Mouse (Mus musculus): ENCODE measurements around the gene Taldo1. TPM values are rescaled to one million over a fixed set of nuclear protein-coding genes. Genes with fewer than 3 reads are reported as not detected.

Gene Taldo1
- polyA plus RNA-seq (2015; fragmentation: Nextera tagmentation; extraction: Ambion mirVana) = 225 and 246 TPM in 2 replicates

DNA sequence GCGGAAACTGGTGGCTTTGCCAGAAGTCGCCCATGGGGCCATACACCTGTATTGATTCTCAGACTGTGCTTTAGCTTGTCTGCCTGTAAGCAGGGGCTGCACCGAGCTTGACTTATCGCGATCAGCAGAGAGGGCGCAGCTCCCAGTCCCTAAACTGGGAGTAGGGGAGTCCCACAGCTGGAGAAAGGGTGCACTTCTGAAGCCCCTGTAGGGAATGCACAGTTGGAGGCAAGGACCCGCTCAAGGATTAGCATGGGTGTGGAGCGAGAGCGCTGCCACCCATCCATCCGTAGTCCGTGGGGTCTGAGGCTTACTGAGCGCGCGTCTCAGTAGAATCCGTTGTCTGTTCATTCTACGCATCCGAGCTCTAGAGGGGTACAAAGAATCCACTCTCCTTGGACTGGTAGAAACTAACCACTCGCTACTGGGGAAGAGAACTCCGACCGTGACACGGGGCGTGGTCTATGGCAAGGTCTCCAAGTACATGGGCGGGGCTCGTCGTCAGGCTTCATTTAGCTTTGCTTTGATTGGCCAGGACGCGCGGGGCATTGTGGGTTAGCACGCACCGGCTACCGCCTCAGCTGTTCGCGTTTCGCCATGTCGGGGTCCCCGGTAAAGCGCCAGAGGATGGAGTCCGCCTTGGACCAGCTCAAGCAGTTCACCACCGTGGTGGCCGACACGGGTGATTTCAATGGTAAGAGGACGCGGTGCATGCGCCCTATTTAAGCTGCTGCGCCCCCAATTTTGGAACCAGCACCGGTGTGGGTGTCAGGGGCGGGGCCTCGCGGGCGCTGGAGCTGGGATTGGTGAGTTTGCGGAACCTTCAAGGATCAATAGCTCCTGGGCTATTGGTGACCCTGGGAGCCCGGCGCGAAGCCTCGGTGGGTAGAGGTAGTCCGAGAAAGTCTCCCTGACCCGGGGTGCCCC lies at the start of gene Taldo1:
Taldo1 (plus strand) TSS at position 575 of the 927 bp plus-strand sequence.
- WGBS = under 1% methylated on average over 57 of the region's 57 CpGs
- H3K4me1 ChIP-seq (replicated peaks) = peaks cover 12% of the 10 kb centered on the region

GRCm38 (mm10) chr7:141343230-141343629 lies 48.8 kb upstream of the Taldo1 start:
- Histone ChIP-seq H3K4me1 (replicated peaks) (peaks cover 10% of the 10 kb centered on the region), H3K27ac (no peak overlapping the region), H3K9ac (no peak overlapping the region), H3K4me3 (no peak overlapping the region), H3K9me3 (replicated peaks) (no peaks in the 10 kb centered on the region), H3K4me2 (no peak overlapping the region), H3K36me3 (no peaks in the 10 kb centered on the region), H3K27me3 (peaks cover 12% of the 10 kb centered on the region)
- ATAC-seq (replicated peaks; ENCODE audit: insufficient number of reproducible peaks, insufficient read depth, low FRiP score, low read depth) = no peak
- 68% methylated on average over 2 of the region's 2 CpGs for WGBS

More for the DNA sequence above, at the start of gene Taldo1:
- peaks cover 12% of the 10 kb centered on the region for H3K36me3 ChIP-seq
- peak within 1 kb of the TSS; percentile 60 for H3K9ac ChIP-seq
- H3K27ac ChIP-seq = peak within 1 kb of the TSS; percentile 61
- H3K9me3 ChIP-seq (replicated peaks) = no peaks in the 10 kb centered on the region
- H3K27me3 ChIP-seq = no peaks in the 10 kb centered on the region
- H3K4me3 ChIP-seq = peak within 1 kb of the TSS; percentile 69
- ATAC-seq (replicated peaks; ENCODE audit: insufficient number of reproducible peaks, insufficient read depth, low FRiP score, low read depth) = peak; percentile 94
- peak within 1 kb of the TSS; percentile 82 for H3K4me2 ChIP-seq

GRCm38 (mm10) chr7:141343696-141344095 lies 48.3 kb upstream of the Taldo1 start:
- ATAC-seq (replicated peaks; ENCODE audit: insufficient number of reproducible peaks, insufficient read depth, low FRiP score, low read depth) = no peak
- Histone ChIP-seq H3K4me1 (replicated peaks) (peaks cover 7% of the 10 kb centered on the region), H3K4me2 (no peak overlapping the region), H3K27ac (no peak overlapping the region), H3K27me3 (peaks cover 9% of the 10 kb centered on the region), H3K4me3 (no peak overlapping the region), H3K9me3 (replicated peaks) (no peaks in the 10 kb centered on the region), H3K36me3 (no peaks in the 10 kb centered on the region), H3K9ac (no peak overlapping the region)
- WGBS = 66% methylated on average over 7 of the region's 7 CpGs

- Histone ChIP-seq H3K27me3 (0 out of 2 replicates have a peak, but pooled peaks cover 2% of the 10 kb centered on the region), H3K27ac (no peak overlapping the region), H3K4me2 (no peak overlapping the region), H3K9me3 (replicated peaks) (no peaks in the 10 kb centered on the region), H3K9ac (no peak overlapping the region), H3K4me1 (replicated peaks) (no peaks in the 10 kb centered on the region), H3K4me3 (no peak overlapping the region), H3K36me3 (no peaks in the 10 kb centered on the region)
- WGBS = 81% methylated on average over 5 of the region's 5 CpGs
- no peak for ATAC-seq (replicated peaks; ENCODE audit: insufficient number of reproducible peaks, insufficient read depth, low FRiP score, low read depth)
Measured at GRCm38 (mm10) chr7:141344787-141345186, 47.2 kb upstream of the Taldo1 start.

- H3K27ac ChIP-seq = no peak overlapping the region
- no peaks in the 10 kb centered on the region for H3K36me3 ChIP-seq
- peaks cover 6% of the 10 kb centered on the region; the same call in 1 of the 2 replicates for H3K27me3 ChIP-seq
- no peaks in the 10 kb centered on the region for H3K4me1 ChIP-seq (replicated peaks)
- WGBS = 72% methylated on average over 6 of the region's 6 CpGs
- H3K9me3 ChIP-seq (replicated peaks) = no peaks in the 10 kb centered on the region
- no peak overlapping the region for H3K9ac ChIP-seq
- no peak overlapping the region for H3K4me2 ChIP-seq
- no peak for ATAC-seq (replicated peaks; ENCODE audit: insufficient number of reproducible peaks, insufficient read depth, low FRiP score, low read depth)
- H3K4me3 ChIP-seq = no peak overlapping the region
Measured at GRCm38 (mm10) chr7:141351061-141351460, 40.9 kb upstream of the Taldo1 start.

DNA sequence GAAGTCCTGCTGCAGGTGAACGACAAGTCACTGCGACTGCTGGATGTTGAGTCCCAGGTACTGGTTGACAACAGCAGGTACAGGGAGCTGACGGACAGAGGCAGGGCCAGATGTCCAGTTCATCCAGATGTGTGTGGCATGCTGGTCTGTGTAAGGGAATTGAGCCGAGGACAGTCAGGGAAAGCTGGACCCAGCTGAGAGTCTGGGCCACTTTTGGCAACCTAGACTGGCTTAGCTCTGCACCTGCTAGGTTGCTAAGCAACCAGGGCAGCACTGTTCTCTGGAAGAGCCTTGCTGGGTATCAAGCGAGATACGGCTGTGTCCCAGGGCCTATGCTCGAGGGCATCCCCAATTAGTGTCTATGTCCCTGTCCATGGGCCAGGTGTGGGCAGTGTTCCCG lies 36.9 kb upstream of the Taldo1 start:
- no peaks in the 10 kb centered on the region for H3K9me3 ChIP-seq (replicated peaks)
- H3K36me3 ChIP-seq = no peaks in the 10 kb centered on the region
- H3K4me1 ChIP-seq (replicated peaks) = no peaks in the 10 kb centered on the region
- no peak overlapping the region for H3K27ac ChIP-seq
- peaks cover 15% of the 10 kb centered on the region; the same call in 1 of the 2 replicates for H3K27me3 ChIP-seq
- 69% methylated on average over 8 of the region's 8 CpGs for WGBS
- H3K4me2 ChIP-seq = no peak overlapping the region
- ATAC-seq (replicated peaks; ENCODE audit: insufficient number of reproducible peaks, insufficient read depth, low FRiP score, low read depth) = no peak
- no peak overlapping the region for H3K9ac ChIP-seq
- H3K4me3 ChIP-seq = no peak overlapping the region

DNA sequence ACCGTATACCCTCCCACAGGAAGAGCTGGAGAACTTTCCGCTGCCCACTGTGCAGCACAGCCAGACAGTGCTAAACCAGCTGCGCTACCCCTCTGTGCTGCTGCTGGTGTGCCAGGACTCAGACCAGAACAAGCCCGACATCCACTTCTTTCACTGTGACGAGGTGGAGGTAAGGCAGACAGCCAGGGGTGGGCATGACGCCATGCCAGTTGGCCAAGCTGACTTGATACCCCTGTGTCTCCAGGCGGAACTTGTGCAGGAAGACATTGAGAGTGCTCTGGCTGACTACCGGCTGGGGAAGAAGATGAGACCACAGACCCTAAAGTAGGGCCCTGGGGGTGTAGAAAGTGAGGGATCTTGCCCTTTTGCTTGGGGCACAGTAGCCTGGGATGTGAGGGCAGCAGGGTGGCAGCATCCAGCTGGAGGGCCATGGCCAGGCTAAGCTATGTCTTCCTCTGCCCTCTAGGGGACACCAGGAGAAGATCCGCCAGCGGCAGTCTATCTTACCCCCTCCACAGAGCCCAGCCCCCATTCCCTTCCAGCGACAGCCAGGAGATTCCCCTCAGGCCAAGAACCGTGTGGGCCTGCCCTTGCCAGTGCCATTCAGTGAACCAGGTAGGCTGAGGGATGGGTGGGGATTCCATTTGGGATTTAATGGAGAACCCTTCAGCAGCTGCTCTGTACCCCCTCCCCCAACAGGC lies 36.2 kb upstream of the Taldo1 start:
- Histone ChIP-seq H3K4me2 (no peak overlapping the region), H3K4me3 (no peak overlapping the region), H3K27me3 (peaks cover 22% of the 10 kb centered on the region), H3K9ac (no peak overlapping the region), H3K27ac (no peak overlapping the region), H3K9me3 (replicated peaks) (no peaks in the 10 kb centered on the region), H3K4me1 (replicated peaks) (no peaks in the 10 kb centered on the region), H3K36me3 (no peaks in the 10 kb centered on the region)
- 52% methylated on average over 12 of the region's 12 CpGs for WGBS
- ATAC-seq (replicated peaks; ENCODE audit: insufficient number of reproducible peaks, insufficient read depth, low FRiP score, low read depth) = no peak

DNA sequence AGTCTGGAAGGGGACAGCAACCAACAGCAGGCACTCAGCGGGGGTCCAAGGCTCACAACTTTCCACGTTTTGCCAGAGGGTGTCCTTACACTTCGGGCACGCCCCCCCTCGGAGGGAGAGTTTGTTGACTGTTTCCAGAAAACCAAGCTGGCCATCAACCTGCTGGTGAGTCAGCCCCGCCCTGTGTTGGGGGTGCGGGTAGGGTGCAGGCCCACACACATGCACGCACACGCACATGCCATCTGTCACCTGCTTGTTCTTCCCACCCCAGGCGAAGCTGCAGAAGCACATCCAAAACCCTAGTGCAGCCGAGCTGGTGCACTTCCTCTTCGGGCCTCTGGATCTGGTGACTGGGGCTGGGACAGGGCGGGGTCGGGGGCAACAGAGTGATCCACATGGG lies 35.0 kb upstream of the Taldo1 start:
- peaks cover 34% of the 10 kb centered on the region for H3K27me3 ChIP-seq
- H3K4me2 ChIP-seq = no peak overlapping the region
- no peak overlapping the region for H3K9ac ChIP-seq
- ATAC-seq (replicated peaks; ENCODE audit: insufficient number of reproducible peaks, insufficient read depth, low FRiP score, low read depth) = no peak
- no peaks in the 10 kb centered on the region for H3K36me3 ChIP-seq
- WGBS = 71% methylated on average over 14 of the region's 14 CpGs
- no peak overlapping the region for H3K4me3 ChIP-seq
- H3K27ac ChIP-seq = no peak overlapping the region
- H3K4me1 ChIP-seq (replicated peaks) = 0 out of 2 replicates have a peak, but pooled peaks cover 2% of the 10 kb centered on the region
- H3K9me3 ChIP-seq (replicated peaks) = no peaks in the 10 kb centered on the region

DNA sequence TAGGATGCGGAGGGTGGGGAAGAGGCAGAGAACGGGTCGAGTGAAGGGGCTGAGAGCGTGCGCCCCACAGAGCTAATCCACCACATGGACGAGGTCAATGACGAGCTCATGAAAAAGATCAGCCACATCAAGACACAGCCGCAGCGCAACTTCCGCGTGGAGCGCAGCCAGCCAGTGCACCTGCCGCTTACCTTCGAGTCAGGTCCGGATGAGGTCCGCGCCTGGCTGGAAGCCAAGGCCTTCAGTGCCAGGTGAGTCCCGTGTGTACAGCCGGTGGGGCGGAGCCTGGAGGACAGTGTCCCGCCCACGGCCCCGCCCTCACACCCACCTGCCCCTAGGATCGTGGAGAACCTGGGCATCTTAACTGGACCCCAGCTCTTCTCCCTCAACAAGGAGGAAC lies 30.5 kb upstream of the Taldo1 start:
- no peak overlapping the region for H3K9ac ChIP-seq
- H3K36me3 ChIP-seq = no peaks in the 10 kb centered on the region
- no peak overlapping the region for H3K4me2 ChIP-seq
- 0 out of 2 replicates have a peak, but pooled peaks cover 2% of the 10 kb centered on the region for H3K4me1 ChIP-seq (replicated peaks)
- 15% methylated on average over 24 of the region's 24 CpGs for WGBS
- H3K27me3 ChIP-seq = peaks cover 41% of the 10 kb centered on the region
- H3K27ac ChIP-seq = no peak overlapping the region
- no peaks in the 10 kb centered on the region for H3K9me3 ChIP-seq (replicated peaks)
- no peak for ATAC-seq (replicated peaks; ENCODE audit: insufficient number of reproducible peaks, insufficient read depth, low FRiP score, low read depth)
- no peak overlapping the region for H3K4me3 ChIP-seq

DNA sequence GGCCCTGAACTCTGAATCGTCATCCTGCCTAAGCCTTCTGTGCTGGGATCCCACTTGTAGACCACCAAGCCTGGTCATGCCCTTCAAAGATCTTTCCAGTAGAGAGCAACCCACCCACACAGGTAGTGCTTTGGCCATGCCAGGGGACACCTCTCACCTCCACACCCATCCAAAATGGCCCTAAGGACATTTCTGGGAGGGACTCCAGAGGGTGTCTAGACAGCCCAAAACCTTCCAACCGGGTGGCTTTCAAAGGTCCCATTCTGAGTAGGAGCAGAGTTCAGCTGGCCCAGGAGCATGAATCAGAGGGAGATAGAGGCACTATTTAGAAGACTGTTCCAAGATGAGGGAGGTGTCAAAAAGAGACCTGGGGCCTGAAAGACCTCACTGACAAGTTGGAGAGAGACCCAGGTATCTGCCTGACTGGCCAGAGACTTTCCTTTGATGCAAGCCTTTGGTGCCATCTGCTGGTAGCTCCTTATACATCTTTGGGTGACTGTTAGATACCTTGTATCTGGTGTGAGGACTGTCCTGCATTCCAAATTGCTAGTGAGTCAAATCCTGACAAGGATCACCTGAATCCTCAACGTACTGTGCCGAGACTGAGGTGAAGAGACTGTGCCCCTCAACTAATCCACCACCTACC lies 28.8 kb upstream of the Taldo1 start:
- Histone ChIP-seq H3K27ac (no peak overlapping the region), H3K27me3 (peaks cover 38% of the 10 kb centered on the region), H3K4me3 (no peak overlapping the region), H3K4me2 (no peak overlapping the region), H3K9ac (no peak overlapping the region), H3K36me3 (no peaks in the 10 kb centered on the region), H3K9me3 (replicated peaks) (no peaks in the 10 kb centered on the region), H3K4me1 (replicated peaks) (0 out of 2 replicates have a peak, but pooled peaks cover 2% of the 10 kb centered on the region)
- WGBS = 50% methylated on average over 4 of the region's 4 CpGs
- ATAC-seq (replicated peaks; ENCODE audit: insufficient number of reproducible peaks, insufficient read depth, low FRiP score, low read depth) = no peak

DNA sequence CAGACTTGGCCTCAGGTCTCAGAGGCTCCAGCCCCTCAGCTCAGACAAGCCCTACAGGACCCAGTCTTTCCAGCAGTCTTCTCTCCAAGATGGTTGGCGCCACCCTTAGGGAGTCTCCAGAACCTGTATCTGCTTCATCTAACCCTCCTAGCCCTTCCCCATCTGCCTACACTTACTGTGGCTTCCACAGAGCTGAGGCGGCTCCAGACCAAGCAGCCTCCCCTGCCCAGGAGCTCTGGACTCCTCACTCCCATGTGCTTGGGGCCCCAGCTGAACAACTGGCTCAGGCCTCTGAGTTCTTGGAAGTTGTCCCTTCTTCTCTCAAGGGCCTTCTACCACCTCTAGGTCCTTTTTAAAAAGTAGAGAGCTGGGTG lies 28.3 kb upstream of the Taldo1 start:
- Histone ChIP-seq H3K9ac (no peak overlapping the region), H3K4me3 (no peak overlapping the region), H3K4me2 (no peak overlapping the region), H3K9me3 (replicated peaks) (no peaks in the 10 kb centered on the region), H3K36me3 (no peaks in the 10 kb centered on the region), H3K27me3 (peaks cover 38% of the 10 kb centered on the region), H3K27ac (no peak overlapping the region), H3K4me1 (replicated peaks) (0 out of 2 replicates have a peak, but pooled peaks cover 2% of the 10 kb centered on the region)
- ATAC-seq (replicated peaks; ENCODE audit: insufficient number of reproducible peaks, insufficient read depth, low FRiP score, low read depth) = no peak
- 53% methylated on average over 2 of the region's 2 CpGs for WGBS

All from heart, embryonic 15.5 days (tissue).